Mouse (Mus musculus): ENCODE measurements at regions not wholly inside any gene's neighbourhood (a gene's known extent, or its start where the extent isn't known, plus 50 kb on each side); places are given as distances from the start of the nearest gene placed in this dataset.

DNA sequence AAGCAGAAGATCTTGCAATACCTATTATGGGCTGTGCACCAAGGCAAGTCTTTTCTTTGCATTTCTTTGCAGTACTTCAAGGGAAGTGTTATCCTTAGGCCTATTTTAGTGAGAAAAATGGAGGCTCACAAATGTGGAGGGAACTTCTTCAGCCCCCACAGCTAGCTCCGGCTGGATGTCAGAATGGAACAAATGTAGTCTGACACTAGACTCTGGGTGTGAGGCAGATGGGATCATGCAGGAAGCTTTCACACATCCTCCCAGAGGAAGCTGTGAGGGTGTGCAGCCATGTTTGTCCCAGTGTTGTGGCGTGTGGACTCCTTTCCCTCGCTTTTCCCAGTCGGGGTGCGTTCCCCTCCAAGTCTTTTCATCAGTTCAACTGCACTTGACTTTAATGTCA lies 268.0 kb downstream of the Gm11011 start:
- Histone ChIP-seq H3K4me1 (ENCODE audit: control insufficient read depth, insufficient read depth, low read depth, low read length) (no peaks in the 10 kb centered on the region), H3K36me3 (ENCODE audit: control insufficient read depth, insufficient read depth, low read length) (no peaks in the 10 kb centered on the region), H3K27me3 (replicated peaks; ENCODE audit: control insufficient read depth, insufficient read depth, low read length) (no peaks in the 10 kb centered on the region), H3K9ac (ENCODE audit: low read depth, low read length) (no peak overlapping the region), H3K9me3 (ENCODE audit: control insufficient read depth, low read length) (no peaks in the 10 kb centered on the region), H3K4me2 (ENCODE audit: low read length) (no peak overlapping the region), H3K27ac (ENCODE audit: low read depth, low read length) (no peak overlapping the region), H3K4me3 (ENCODE audit: low read length) (no peak overlapping the region)
- 95% methylated on average over 5 of the region's 5 CpGs for WGBS
- no peak for ATAC-seq

DNA sequence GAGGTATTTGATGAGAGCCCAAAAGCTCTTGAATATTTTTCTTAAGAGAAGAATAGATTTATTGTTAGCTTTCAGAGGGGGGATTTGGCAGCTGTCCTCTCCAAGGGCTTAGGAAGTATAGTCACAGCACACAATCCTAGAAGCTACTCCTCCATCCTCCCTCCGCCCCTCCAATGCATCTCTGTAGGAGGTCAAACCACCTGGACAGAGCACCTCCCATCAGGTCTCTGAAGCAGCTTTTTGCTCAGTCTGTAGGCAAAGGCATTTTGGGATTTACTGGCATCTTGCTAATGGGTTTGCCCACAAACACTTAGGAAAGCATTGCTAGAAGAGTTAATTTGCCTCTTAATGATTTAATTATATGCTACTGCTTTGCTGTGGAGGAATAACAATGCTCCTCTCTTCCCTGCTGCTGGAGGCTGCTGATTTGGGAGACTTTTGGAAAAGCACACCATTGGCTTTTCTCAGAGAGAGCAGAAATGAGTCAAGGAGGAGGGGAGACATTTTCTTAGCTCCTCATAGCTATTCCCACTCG lies 273.1 kb downstream of the Gm11011 start:
- H3K9ac ChIP-seq (ENCODE audit: low read depth, low read length), result no peak overlapping the region
- WGBS, result 36% methylated on average over 2 of the region's 2 CpGs
- no peak overlapping the region for H3K4me3 ChIP-seq (ENCODE audit: low read length)
- H3K36me3 ChIP-seq (ENCODE audit: control insufficient read depth, insufficient read depth, low read length), result no peaks in the 10 kb centered on the region
- H3K27me3 ChIP-seq (replicated peaks; ENCODE audit: control insufficient read depth, insufficient read depth, low read length), result no peaks in the 10 kb centered on the region
- H3K27ac ChIP-seq (ENCODE audit: low read depth, low read length), result no peak overlapping the region
- no peak overlapping the region for H3K4me2 ChIP-seq (ENCODE audit: low read length)
- ATAC-seq, result no peak
- peaks cover 3% of the 10 kb centered on the region for H3K4me1 ChIP-seq (ENCODE audit: control insufficient read depth, insufficient read depth, low read depth, low read length)
- no peaks in the 10 kb centered on the region for H3K9me3 ChIP-seq (ENCODE audit: control insufficient read depth, low read length)

DNA sequence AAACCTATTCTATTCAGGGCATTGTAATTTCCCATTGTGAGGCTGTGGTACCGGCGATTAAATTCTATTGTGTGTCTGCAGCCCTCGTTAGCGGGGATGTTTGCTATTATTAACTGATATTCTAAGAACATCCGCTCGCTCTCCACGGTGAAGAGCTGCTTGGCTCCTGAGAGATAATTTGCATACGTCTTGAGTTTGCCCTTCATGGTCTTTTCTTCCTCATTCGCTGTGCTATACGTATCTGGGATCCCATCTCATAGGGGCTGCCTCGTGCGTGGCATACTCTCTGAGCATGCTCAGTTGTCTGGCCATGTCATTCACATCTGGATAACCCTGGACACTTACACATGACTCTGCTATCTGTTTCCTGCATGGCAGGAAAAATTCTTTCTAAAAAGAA lies 275.7 kb downstream of the Gm11011 start:
- no peak for ATAC-seq
- peaks cover 3% of the 10 kb centered on the region for H3K4me1 ChIP-seq (ENCODE audit: control insufficient read depth, insufficient read depth, low read depth, low read length)

DNA sequence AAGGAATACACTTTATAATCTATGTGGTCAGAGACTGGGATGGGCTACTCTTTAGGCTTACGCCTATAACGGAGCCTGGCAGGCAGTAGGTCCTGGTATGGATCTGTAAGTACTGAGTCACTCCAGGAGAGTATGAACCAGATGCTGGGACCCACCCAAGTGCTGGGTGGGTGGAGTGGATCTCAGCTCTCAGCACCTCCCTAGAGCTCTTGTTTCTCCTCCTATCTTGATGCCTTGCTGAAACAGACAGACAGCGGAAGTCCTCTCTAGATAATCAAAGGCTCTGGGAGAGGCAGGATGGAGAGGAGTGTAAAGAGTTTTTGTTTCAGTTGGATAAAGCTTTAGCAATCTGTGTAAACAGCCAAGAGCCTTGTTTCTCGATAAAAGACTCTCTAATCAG lies 276.2 kb downstream of the Gm11011 start:
- Histone ChIP-seq H3K9ac (ENCODE audit: low read depth, low read length) (no peak overlapping the region), H3K9me3 (ENCODE audit: control insufficient read depth, low read length) (no peaks in the 10 kb centered on the region), H3K4me1 (ENCODE audit: control insufficient read depth, insufficient read depth, low read depth, low read length) (peaks cover 3% of the 10 kb centered on the region), H3K4me2 (ENCODE audit: low read length) (0 out of 2 replicates have a peak overlapping the region, but pooled peaks have one; percentile 4), H3K36me3 (ENCODE audit: control insufficient read depth, insufficient read depth, low read length) (no peaks in the 10 kb centered on the region), H3K27ac (ENCODE audit: low read depth, low read length) (peak overlapping the region; percentile 16; the same call in 1 of the 2 replicates), H3K4me3 (ENCODE audit: low read length) (no peak overlapping the region), H3K27me3 (replicated peaks; ENCODE audit: control insufficient read depth, insufficient read depth, low read length) (no peaks in the 10 kb centered on the region)
- no peak for ATAC-seq
- 64% methylated on average over 4 of the region's 4 CpGs for WGBS

More for the DNA sequence above, 275.7 kb downstream of the Gm11011 start:
- Histone ChIP-seq H3K36me3 (ENCODE audit: control insufficient read depth, insufficient read depth, low read length) (no peaks in the 10 kb centered on the region), H3K9me3 (ENCODE audit: control insufficient read depth, low read length) (no peaks in the 10 kb centered on the region), H3K4me2 (ENCODE audit: low read length) (0 out of 2 replicates have a peak overlapping the region, but pooled peaks have one; percentile 4), H3K4me3 (ENCODE audit: low read length) (no peak overlapping the region), H3K9ac (ENCODE audit: low read depth, low read length) (no peak overlapping the region), H3K27ac (ENCODE audit: low read depth, low read length) (no peak overlapping the region), H3K27me3 (replicated peaks; ENCODE audit: control insufficient read depth, insufficient read depth, low read length) (no peaks in the 10 kb centered on the region)
- 35% methylated on average over 12 of the region's 12 CpGs for WGBS

DNA sequence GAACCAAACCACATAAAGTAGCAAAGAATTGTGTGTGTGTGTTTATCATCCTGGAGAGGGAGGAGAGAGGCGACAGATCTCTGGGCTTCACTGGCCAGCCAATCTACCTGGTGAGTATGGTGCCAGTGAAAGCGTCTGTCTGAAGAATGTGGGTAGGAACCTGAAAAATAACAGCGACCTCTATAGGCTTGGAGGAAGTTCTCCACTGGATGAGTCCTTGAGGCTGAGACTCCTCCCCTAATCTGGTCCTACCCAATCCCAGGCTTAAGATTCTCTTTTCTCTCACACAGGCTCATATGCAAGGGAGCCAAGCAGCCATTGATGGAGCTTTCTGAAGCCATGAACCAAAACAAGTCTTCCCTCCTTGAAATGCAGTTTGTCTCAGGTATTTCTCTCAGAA lies 283.2 kb downstream of the Gm11011 start:
- Histone ChIP-seq H3K36me3 (ENCODE audit: control insufficient read depth, insufficient read depth, low read length) (no peaks in the 10 kb centered on the region), H3K9ac (ENCODE audit: low read depth, low read length) (no peak overlapping the region), H3K4me3 (ENCODE audit: low read length) (no peak overlapping the region), H3K4me2 (ENCODE audit: low read length) (no peak overlapping the region), H3K9me3 (ENCODE audit: control insufficient read depth, low read length) (no peaks in the 10 kb centered on the region), H3K4me1 (ENCODE audit: control insufficient read depth, insufficient read depth, low read depth, low read length) (peaks cover 4% of the 10 kb centered on the region; the same call in 1 of the 2 replicates), H3K27ac (ENCODE audit: low read depth, low read length) (no peak overlapping the region), H3K27me3 (replicated peaks; ENCODE audit: control insufficient read depth, insufficient read depth, low read length) (no peaks in the 10 kb centered on the region)
- ATAC-seq, result no peak
- WGBS, result 89% methylated on average over 3 of the region's 3 CpGs

DNA sequence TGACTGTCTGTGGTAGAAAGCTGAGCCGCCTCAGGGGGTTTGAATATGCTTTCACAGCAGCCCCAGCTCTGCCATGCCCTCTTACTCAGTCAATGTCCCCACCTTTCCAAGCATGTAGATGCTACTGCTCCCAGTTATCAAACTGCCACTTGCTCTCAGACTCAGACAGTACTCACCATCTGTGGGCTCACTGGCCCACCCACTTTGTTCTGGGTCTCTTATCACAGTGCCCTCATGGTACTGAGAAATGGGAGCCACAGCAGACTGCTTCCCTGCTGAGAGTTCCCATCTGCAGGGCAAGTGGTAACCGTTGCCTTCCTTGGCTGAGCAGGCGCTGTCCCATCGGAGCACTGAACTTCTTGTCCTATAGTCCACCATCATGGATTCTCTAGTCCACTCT lies 286.6 kb downstream of the Gm11011 start:
- no peak for ATAC-seq
- WGBS, result 80% methylated on average over 4 of the region's 4 CpGs
- H3K4me1 ChIP-seq (ENCODE audit: control insufficient read depth, insufficient read depth, low read depth, low read length), result peaks cover 10% of the 10 kb centered on the region
- H3K4me2 ChIP-seq (ENCODE audit: low read length), result no peak overlapping the region
- peak overlapping the region; percentile 63 for H3K27ac ChIP-seq (ENCODE audit: low read depth, low read length)
- no peaks in the 10 kb centered on the region for H3K9me3 ChIP-seq (ENCODE audit: control insufficient read depth, low read length)
- no peak overlapping the region for H3K9ac ChIP-seq (ENCODE audit: low read depth, low read length)
- H3K27me3 ChIP-seq (replicated peaks; ENCODE audit: control insufficient read depth, insufficient read depth, low read length), result no peaks in the 10 kb centered on the region
- no peaks in the 10 kb centered on the region for H3K36me3 ChIP-seq (ENCODE audit: control insufficient read depth, insufficient read depth, low read length)
- H3K4me3 ChIP-seq (ENCODE audit: low read length), result no peak overlapping the region

- ATAC-seq, result peak; percentile 73
- H3K9ac ChIP-seq (ENCODE audit: low read depth, low read length), result no peak overlapping the region
- no peaks in the 10 kb centered on the region for H3K9me3 ChIP-seq (ENCODE audit: control insufficient read depth, low read length)
- H3K27ac ChIP-seq (ENCODE audit: low read depth, low read length), result peak overlapping the region; percentile 64
- no peaks in the 10 kb centered on the region for H3K27me3 ChIP-seq (replicated peaks; ENCODE audit: control insufficient read depth, insufficient read depth, low read length)
- H3K4me2 ChIP-seq (ENCODE audit: low read length), result no peak overlapping the region
- H3K4me1 ChIP-seq (ENCODE audit: control insufficient read depth, insufficient read depth, low read depth, low read length), result peaks cover 10% of the 10 kb centered on the region
- WGBS, result 62% methylated on average over 8 of the region's 8 CpGs
- no peaks in the 10 kb centered on the region for H3K36me3 ChIP-seq (ENCODE audit: control insufficient read depth, insufficient read depth, low read length)
- H3K4me3 ChIP-seq (ENCODE audit: low read length), result no peak overlapping the region
Measured at GRCm38 (mm10) chr2:169300411-169300810, 287.1 kb downstream of the Gm11011 start.

DNA sequence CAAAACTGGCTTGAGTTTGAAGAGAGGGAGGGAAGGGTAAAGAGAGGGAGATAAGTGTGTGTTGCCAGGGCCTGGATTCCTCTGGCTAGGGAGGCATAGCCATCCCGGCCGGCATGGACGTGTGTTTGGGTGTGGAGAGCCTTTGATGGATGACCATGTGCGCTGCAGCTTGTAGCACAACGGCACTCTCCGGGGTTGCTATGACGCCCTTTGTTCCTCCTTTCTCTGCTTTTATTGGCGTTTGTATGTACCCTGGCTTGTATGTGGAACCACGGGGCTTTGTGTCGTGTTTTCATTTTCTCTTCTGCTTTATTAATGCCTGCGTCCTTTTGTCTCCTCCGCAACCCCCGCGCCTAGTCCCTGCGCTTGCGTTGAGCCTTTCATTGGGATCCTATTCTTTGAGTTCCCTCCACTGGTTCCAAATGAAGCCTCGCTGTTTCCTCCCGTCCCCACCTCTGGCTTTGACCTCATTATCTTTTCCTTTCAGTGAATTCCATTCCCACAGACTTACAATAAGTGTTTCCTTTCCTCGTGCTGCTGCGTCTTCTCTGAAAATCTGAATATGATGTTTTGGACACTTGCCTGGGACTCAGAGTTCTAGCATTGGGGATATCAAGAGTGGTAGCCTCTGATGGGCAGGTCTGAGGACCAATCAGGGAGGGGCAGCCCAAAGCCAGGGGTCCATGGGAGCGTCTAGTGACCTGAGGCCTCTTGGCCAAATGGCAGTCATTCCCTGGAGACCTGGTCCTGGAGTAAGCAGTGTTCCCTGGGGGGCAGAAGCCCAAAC lies 289.5 kb downstream of the Gm11011 start:
- peak overlapping the region; percentile 46 for H3K4me2 ChIP-seq (ENCODE audit: low read length)
- H3K9me3 ChIP-seq (ENCODE audit: control insufficient read depth, low read length), result no peaks in the 10 kb centered on the region
- peak overlapping the region; percentile 15; the same call in 1 of the 2 replicates for H3K4me3 ChIP-seq (ENCODE audit: low read length)
- peak; percentile 89 for ATAC-seq
- no peaks in the 10 kb centered on the region for H3K27me3 ChIP-seq (replicated peaks; ENCODE audit: control insufficient read depth, insufficient read depth, low read length)
- peak overlapping the region; percentile 63 for H3K27ac ChIP-seq (ENCODE audit: low read depth, low read length)
- WGBS, result 9% methylated on average over 21 of the region's 21 CpGs
- H3K9ac ChIP-seq (ENCODE audit: low read depth, low read length), result peak overlapping the region; percentile 24
- H3K4me1 ChIP-seq (ENCODE audit: control insufficient read depth, insufficient read depth, low read depth, low read length), result peaks cover 10% of the 10 kb centered on the region
- no peaks in the 10 kb centered on the region for H3K36me3 ChIP-seq (ENCODE audit: control insufficient read depth, insufficient read depth, low read length)

GRCm38 (mm10) chr2:169297226-169297625 lies 290.3 kb downstream of the Gm11011 start:
- WGBS, result 40% methylated on average over 4 of the region's 4 CpGs
- Histone ChIP-seq H3K4me3 (ENCODE audit: low read length) (no peak overlapping the region), H3K9me3 (ENCODE audit: control insufficient read depth, low read length) (no peaks in the 10 kb centered on the region), H3K27me3 (replicated peaks; ENCODE audit: control insufficient read depth, insufficient read depth, low read length) (no peaks in the 10 kb centered on the region), H3K9ac (ENCODE audit: low read depth, low read length) (0 out of 2 replicates have a peak overlapping the region, but pooled peaks have one; percentile 11), H3K36me3 (ENCODE audit: control insufficient read depth, insufficient read depth, low read length) (no peaks in the 10 kb centered on the region), H3K27ac (ENCODE audit: low read depth, low read length) (0 out of 2 replicates have a peak overlapping the region, but pooled peaks have one; percentile 20), H3K4me2 (ENCODE audit: low read length) (no peak overlapping the region), H3K4me1 (ENCODE audit: control insufficient read depth, insufficient read depth, low read depth, low read length) (peaks cover 10% of the 10 kb centered on the region)
- ATAC-seq, result no peak

All from hindbrain, embryonic 16.5 days (tissue).